Mouse (Mus musculus): ENCODE measurements around the gene Ralbp1. TPM values are rescaled to one million over a fixed set of nuclear protein-coding genes. Genes with fewer than 3 reads are reported as not detected.

Ralbp1 gene
- polyA plus RNA-seq, 1 experiment, result 34.5 TPM

DNA sequence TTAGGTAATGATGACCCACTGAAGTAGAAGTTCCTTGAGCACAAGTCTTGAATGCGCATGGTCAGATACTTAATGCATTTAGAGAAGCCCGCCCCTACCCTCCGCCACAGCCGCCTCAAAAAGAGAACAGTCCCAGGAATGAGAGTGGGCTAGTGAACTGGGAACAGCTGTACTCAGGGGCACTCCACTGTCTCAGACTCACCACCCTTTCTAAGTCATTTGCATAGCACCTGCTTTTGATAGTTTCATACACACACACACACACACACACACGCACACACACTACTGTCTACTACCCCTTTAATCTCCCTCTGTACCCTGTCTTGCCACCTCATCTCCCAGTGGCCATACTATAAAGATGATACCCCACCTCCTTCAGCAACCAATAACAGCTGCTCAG, 57.7 kb downstream of the Ralbp1 start:
- Histone ChIP-seq H3K9me3 (ENCODE audit: control insufficient read depth, low read length) (no peaks in the 10 kb centered on the region), H3K4me3 (replicated peaks) (no peak overlapping the region), H3K4me1 (ENCODE audit: control insufficient read depth) (peaks cover 3% of the 10 kb centered on the region), H3K27me3 (ENCODE audit: control insufficient read depth) (no peaks in the 10 kb centered on the region), H3K36me3 (ENCODE audit: control insufficient read depth) (peaks cover 70% of the 10 kb centered on the region)
- TF ChIP-seq GATA1 (IDR thresholded peaks at IDR 0.05; ENCODE audit: low read length) (no peak), TAL1 (IDR thresholded peaks at IDR 0.05; ENCODE audit: low read length) (no peak)

GRCm38 (mm10) chr17:65827119-65827840, 58.3 kb downstream of the Ralbp1 start:
- Histone ChIP-seq H3K9me3 (ENCODE audit: control insufficient read depth, low read length) (no peaks in the 10 kb centered on the region), H3K4me1 (ENCODE audit: control insufficient read depth) (peaks cover 3% of the 10 kb centered on the region), H3K4me3 (replicated peaks) (no peak overlapping the region), H3K36me3 (ENCODE audit: control insufficient read depth) (peaks cover 67% of the 10 kb centered on the region), H3K27me3 (ENCODE audit: control insufficient read depth) (no peaks in the 10 kb centered on the region)
- TF ChIP-seq GATA1 (IDR thresholded peaks at IDR 0.05; ENCODE audit: low read length) (no peak), TAL1 (IDR thresholded peaks at IDR 0.05; ENCODE audit: low read length) (no peak)

DNA sequence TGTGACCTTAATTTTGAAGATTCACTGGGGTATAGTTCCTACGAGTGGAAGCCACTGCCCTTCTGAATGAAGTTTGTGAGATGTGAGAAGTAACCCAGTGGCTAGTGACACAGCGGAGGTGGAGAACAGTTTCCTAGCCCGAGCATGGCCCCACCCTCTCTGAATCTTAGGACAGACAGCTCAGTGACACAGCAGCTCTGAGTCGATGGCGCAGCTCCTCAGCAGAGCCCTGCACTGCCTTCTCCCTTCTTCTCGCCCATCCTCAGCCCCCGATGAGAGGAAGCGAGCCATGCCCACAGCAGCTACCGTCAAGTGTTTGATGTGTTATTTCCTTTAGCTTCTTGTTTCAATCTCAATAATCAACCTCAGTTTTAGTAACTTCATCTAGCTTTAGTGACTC, 59.3 kb downstream of the Ralbp1 start:
- Histone ChIP-seq H3K27me3 (ENCODE audit: control insufficient read depth) (no peaks in the 10 kb centered on the region), H3K36me3 (ENCODE audit: control insufficient read depth) (peaks cover 64% of the 10 kb centered on the region), H3K4me3 (replicated peaks) (no peak overlapping the region), H3K9me3 (ENCODE audit: control insufficient read depth, low read length) (no peaks in the 10 kb centered on the region), H3K4me1 (ENCODE audit: control insufficient read depth) (peaks cover 3% of the 10 kb centered on the region)
- TF ChIP-seq GATA1 (IDR thresholded peaks at IDR 0.05; ENCODE audit: low read length), result no peak
- TF ChIP-seq TAL1 (IDR thresholded peaks at IDR 0.05; ENCODE audit: low read length), result no peak

DNA sequence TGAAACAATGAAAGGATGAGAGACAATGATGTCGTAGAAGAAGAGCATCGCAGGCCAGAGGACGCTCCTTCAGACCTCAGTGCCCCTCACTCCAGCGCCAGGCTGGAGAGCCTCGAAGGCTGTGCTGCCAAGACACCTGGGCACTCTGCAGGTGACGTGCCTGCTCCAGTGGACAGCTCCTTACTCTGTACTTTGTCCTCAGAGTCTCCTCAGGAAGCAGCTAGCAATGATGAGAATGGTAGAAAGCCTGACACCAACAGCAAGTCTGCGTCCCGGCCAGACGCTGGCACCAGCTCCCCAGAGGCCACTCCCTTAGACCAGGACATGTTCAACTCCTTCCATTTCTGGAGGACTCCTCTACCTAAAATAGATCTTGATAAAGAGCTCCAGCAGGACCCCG, 61.4 kb downstream of the Ralbp1 start:
- no peak overlapping the region for H3K4me3 ChIP-seq (replicated peaks)
- no peaks in the 10 kb centered on the region for H3K9me3 ChIP-seq (ENCODE audit: control insufficient read depth, low read length)
- no peak for TF ChIP-seq GATA1 (IDR thresholded peaks at IDR 0.05; ENCODE audit: low read length)
- no peak for TF ChIP-seq TAL1 (IDR thresholded peaks at IDR 0.05; ENCODE audit: low read length)
- peaks cover 3% of the 10 kb centered on the region for H3K4me1 ChIP-seq (ENCODE audit: control insufficient read depth)
- H3K27me3 ChIP-seq (ENCODE audit: control insufficient read depth), result no peaks in the 10 kb centered on the region
- H3K36me3 ChIP-seq (ENCODE audit: control insufficient read depth), result peaks cover 53% of the 10 kb centered on the region

DNA sequence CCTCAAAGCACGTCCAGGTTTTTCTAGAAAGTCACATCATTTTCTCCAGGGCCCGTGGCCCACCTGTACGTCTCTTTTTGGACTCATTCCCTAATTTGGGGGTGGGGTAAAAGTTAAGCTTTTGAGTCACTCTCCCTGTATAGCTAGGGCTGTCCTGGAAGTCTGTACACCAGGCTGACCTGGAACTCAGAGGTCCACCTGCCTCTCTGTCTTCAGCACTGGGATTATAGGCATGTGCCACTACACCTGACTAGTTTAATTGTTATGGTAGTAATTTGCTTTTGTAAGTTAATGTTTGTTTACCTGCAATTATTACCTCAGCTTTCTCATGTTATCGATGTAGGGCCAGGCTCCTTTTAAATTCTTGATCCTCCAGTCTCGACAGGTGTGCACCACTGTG, 63.2 kb downstream of the Ralbp1 start:
- H3K36me3 ChIP-seq (ENCODE audit: control insufficient read depth), result peaks cover 52% of the 10 kb centered on the region
- no peaks in the 10 kb centered on the region for H3K9me3 ChIP-seq (ENCODE audit: control insufficient read depth, low read length)
- peaks cover 3% of the 10 kb centered on the region for H3K4me1 ChIP-seq (ENCODE audit: control insufficient read depth)
- H3K4me3 ChIP-seq (replicated peaks), result no peak overlapping the region
- TF ChIP-seq TAL1 (IDR thresholded peaks at IDR 0.05; ENCODE audit: low read length) (no peak), GATA1 (IDR thresholded peaks at IDR 0.05; ENCODE audit: low read length) (no peak)
- no peaks in the 10 kb centered on the region for H3K27me3 ChIP-seq (ENCODE audit: control insufficient read depth)

DNA sequence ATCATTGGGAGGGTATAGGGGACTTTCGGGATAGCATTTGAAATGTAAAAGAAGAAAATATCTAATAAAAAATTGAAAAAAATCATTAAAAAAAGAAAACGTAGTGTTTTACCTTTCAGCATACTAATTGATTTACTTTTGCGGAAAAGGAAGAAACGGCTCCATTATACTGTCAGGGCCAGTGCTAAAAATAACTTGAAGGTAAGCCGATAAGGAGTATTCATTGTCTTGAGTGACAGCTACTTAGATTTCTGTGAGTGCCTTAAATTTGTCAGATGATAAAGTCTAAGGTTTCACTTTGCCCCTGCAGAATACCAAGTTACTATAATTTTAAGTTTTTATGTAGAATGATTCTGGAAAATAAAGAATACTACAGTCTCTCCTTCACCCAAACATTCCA, 65.4 kb downstream of the Ralbp1 start:
- Histone ChIP-seq H3K4me3 (replicated peaks) (no peak overlapping the region), H3K36me3 (ENCODE audit: control insufficient read depth) (peaks cover 61% of the 10 kb centered on the region), H3K9me3 (ENCODE audit: control insufficient read depth, low read length) (no peaks in the 10 kb centered on the region), H3K4me1 (ENCODE audit: control insufficient read depth) (no peaks in the 10 kb centered on the region), H3K27me3 (ENCODE audit: control insufficient read depth) (no peaks in the 10 kb centered on the region)
- TF ChIP-seq GATA1 (IDR thresholded peaks at IDR 0.05; ENCODE audit: low read length), result no peak
- no peak for TF ChIP-seq TAL1 (IDR thresholded peaks at IDR 0.05; ENCODE audit: low read length)

DNA sequence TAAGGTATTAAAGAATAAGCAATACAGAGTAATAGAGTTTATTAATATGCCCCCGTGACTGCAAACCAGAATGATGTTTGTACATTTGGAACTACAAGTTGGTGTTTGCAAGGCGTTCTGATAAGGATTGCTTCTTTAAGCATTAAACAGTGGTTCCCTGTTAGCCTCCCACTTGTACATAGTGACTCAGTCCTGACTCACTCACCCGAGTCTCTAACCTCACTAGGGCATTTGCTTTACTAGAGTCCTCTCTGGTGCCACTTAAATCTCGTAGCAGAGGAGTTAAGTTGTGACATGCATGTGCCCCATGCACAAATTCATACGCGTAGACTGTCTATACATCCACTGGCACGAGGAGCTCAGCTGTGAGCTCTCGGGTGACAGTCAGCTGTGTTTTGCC, 71.8 kb downstream of the Ralbp1 start:
- Histone ChIP-seq H3K27me3 (ENCODE audit: control insufficient read depth) (no peaks in the 10 kb centered on the region), H3K4me3 (replicated peaks) (no peak overlapping the region), H3K36me3 (ENCODE audit: control insufficient read depth) (peaks cover 69% of the 10 kb centered on the region), H3K4me1 (ENCODE audit: control insufficient read depth) (no peaks in the 10 kb centered on the region), H3K9me3 (ENCODE audit: control insufficient read depth, low read length) (no peaks in the 10 kb centered on the region)
- TF ChIP-seq GATA1 (IDR thresholded peaks at IDR 0.05; ENCODE audit: low read length), result no peak
- no peak for TF ChIP-seq TAL1 (IDR thresholded peaks at IDR 0.05; ENCODE audit: low read length)

- H3K36me3 ChIP-seq (ENCODE audit: control insufficient read depth), result peaks cover 49% of the 10 kb centered on the region
- no peaks in the 10 kb centered on the region for H3K9me3 ChIP-seq (ENCODE audit: control insufficient read depth, low read length)
- no peak overlapping the region for H3K4me3 ChIP-seq (replicated peaks)
- no peak for TF ChIP-seq TAL1 (IDR thresholded peaks at IDR 0.05; ENCODE audit: low read length)
- no peak for TF ChIP-seq GATA1 (IDR thresholded peaks at IDR 0.05; ENCODE audit: low read length)
- no peaks in the 10 kb centered on the region for H3K27me3 ChIP-seq (ENCODE audit: control insufficient read depth)
- no peaks in the 10 kb centered on the region for H3K4me1 ChIP-seq (ENCODE audit: control insufficient read depth)
Observed at GRCm38 (mm10) chr17:65811032-65811431, 74.6 kb downstream of the Ralbp1 start.

- no peak for TF ChIP-seq TAL1 (IDR thresholded peaks at IDR 0.05; ENCODE audit: low read length)
- TF ChIP-seq GATA1 (IDR thresholded peaks at IDR 0.05; ENCODE audit: low read length), result no peak
- H3K27me3 ChIP-seq (ENCODE audit: control insufficient read depth), result no peaks in the 10 kb centered on the region
- H3K4me3 ChIP-seq (replicated peaks), result no peak overlapping the region
- peaks cover 29% of the 10 kb centered on the region for H3K36me3 ChIP-seq (ENCODE audit: control insufficient read depth)
- H3K9me3 ChIP-seq (ENCODE audit: control insufficient read depth, low read length), result no peaks in the 10 kb centered on the region
- no peaks in the 10 kb centered on the region for H3K4me1 ChIP-seq (ENCODE audit: control insufficient read depth)
Observed at GRCm38 (mm10) chr17:65806416-65806815, 79.2 kb downstream of the Ralbp1 start.

DNA sequence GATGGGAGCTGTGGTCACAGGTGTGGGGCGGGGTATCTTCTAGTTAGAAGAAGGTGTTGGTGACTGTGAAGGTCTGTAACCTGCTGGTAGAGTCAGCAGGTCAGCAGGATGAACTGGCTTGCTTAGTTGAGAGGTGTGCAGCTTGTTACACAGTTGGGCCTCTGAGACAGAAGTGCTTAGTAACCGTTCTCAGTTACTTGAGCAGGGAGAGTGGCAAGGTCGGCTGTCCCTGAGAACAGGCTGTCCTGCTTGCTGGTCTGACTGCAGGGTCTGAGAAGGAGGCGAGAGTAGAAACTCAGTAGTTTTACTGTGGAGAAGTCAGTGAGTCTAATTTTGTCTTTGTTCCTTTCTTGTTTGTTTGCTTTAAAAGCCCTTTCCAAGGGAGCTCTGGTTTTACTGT, 79.6 kb downstream of the Ralbp1 start:
- H3K4me3 ChIP-seq (replicated peaks), result no peak overlapping the region
- no peaks in the 10 kb centered on the region for H3K4me1 ChIP-seq (ENCODE audit: control insufficient read depth)
- TF ChIP-seq GATA1 (IDR thresholded peaks at IDR 0.05; ENCODE audit: low read length) (no peak), TAL1 (IDR thresholded peaks at IDR 0.05; ENCODE audit: low read length) (no peak)
- no peaks in the 10 kb centered on the region for H3K27me3 ChIP-seq (ENCODE audit: control insufficient read depth)
- no peaks in the 10 kb centered on the region for H3K9me3 ChIP-seq (ENCODE audit: control insufficient read depth, low read length)
- H3K36me3 ChIP-seq (ENCODE audit: control insufficient read depth), result peaks cover 25% of the 10 kb centered on the region

Measured in erythroblast, embryonic 14.5 days (primary cell).